Mouse (Mus musculus) frontal cortex, postnatal 36 days (tissue): ENCODE results near the gene Gm21650.
"Not testable (repeated sequence)": the region's sequence is repeated elsewhere in the genome, so short reads cannot be mapped to it uniquely, and the experiment has no call there.

ENCODE experiments used
- DNase-seq, 2 experiments: peaks; one replicate each; pipeline ENCODE4 v3.0.0; 2022; ENCODE audit warnings: low spot score in 2 of 2

Gene Gm21650

GRCm38 (mm10) chrY:77692508-77692907 is at the start of gene Gm21650:
Gene Gm21650 (plus strand): TSS chrY:77692808.
- DNase-seq: not testable (repeated sequence)
